Mouse (Mus musculus) layer of hippocampus, postnatal 14 days (tissue): ENCODE measurements around the gene Zfp790. TPM values are rescaled to one million over a fixed set of nuclear protein-coding genes. Genes with fewer than 3 reads are reported as not detected.
"Not testable (repeated sequence)": the region's sequence is repeated elsewhere in the genome, so short reads cannot be mapped to it uniquely, and the experiment has no call there.

Experiments
- DNase-seq, 2 experiments: peaks; one replicate each; pipeline ENCODE4 v3.0.0; 2021 to 2022; ENCODE audit warnings: low spot score in 2 of 2, mixed read lengths in 1 of 2
- microRNA-seq, 2 experiments: library from miRNA; unstranded; fragments of <30 nt; microRNA quantifications; one replicate each; pipeline ENCODE4 v1.2.0; 2021
- total RNA-seq, 2 experiments: library from RNA; stranded (reverse); gene quantifications; 2 replicates each; pipeline ENCODE4 v1.2.3; 2021

Gene Zfp790
- total RNA-seq, 2 experiments from 2014 or later: 16.3 to 19.4 TPM

DNA sequence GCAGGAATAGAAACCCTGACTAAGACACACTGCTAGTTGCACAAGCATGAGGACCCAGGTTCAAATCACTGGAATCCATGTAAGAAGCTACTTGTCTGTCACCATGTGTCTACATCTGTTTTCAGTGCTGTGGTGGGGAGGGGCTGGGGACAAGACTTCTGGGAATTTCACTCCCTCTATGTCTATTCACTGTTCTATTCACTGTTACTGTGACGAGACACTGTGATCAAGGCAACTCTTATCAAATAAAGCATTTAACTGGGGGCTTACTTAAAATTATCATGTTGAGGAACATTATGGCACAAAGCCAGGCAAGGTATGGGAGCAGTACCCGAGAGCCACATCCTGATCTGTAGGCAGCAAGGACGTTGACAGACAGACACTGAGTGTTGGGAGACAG lies 23.3 kb downstream of the Zfp790 start:
- no peak for DNase-seq

DNA sequence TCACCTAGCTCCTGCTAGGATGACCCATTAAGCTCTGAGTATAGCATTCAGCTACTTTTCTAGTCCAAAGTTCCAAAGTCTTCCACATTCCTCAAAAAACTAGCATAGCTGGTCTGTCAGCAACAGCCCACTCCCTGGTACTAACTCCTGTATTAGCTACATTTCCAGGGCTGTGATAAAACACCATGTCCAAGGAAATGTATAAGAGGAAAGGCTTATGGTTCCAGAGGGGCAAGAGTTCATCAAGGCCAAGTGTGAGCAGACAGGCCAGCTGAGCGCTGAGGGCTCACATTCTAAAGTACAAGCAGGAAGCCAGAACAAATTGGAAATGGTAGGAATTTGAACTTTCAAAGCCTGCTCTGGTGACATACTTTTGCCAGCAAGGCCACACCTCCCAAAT lies 26.2 kb downstream of the Zfp790 start:
- DNase-seq: no peak

DNA sequence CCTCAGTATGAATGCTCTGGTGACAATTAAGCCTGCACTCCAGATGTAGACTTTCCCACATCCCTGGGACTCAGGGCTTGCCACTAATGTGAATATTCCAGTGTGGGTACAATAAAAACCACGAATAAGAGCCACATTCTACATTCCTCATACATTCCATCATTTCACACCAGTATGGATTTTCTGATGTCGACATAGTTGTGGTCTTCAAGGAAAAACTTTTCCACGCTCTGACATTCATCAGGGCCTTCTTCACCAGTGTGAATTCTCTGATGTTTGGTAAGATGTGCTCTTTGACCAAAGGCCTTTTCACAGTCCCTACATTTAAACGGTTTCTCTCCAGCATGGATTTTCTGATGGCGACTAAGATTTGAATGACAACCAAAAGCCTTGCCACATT lies 28.7 kb downstream of the Zfp790 start:
- DNase-seq: no peak

DNA sequence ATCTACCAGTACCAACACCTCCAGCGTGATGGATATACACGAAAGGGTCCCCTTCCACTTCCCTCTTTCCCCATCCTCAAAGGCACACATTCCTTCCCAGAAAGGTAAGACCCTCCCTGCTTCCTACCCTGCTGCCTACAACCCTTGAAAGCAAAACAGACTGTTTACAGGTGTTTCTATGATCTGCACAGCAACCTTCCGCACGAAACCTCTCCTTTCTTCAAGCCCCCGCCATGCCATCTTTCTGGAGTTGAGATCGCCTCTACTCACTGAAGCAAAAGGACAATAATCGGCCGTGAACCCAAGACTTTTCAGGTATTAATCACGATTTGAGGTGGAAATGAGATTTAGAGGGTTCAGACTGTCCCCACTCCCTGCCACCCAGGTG lies 36.9 kb downstream of the Zfp790 start:
- no peak for DNase-seq

DNA sequence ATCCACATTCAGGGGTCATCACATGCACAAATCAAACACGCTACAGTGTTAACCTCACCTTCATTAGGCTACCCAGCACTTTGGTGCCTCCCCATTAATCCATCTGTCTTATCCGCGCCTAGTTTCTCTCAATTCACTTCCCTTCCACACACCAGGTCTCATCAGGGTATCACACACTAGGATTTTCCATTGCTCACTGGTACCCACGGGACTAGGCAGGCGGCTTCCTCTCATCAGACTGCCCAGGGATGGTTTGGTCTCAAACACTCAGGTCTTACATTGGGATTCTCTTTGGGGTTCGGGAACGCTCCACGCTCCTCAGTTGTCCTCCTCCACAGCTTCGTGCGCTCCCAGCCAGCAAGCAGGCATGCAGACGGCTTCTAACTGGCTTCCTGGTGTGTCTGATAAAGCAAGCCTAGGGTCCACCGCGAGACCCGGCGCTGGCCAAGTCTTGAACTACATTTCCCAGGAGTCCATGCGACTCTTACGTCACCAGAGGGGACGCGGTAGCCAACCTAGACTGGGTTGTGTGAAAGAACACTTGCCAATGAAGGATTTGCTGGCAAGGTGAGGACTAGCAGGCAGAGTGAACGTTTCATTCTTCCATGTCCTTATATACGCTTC lies 37.4 kb downstream of the Zfp790 start, which contains the start of gene Zfp940:
Gene Zfp940, minus strand, starts transcription at position 451 of the 624 bp plus-strand sequence.
- peak; percentile 86 to 92 for DNase-seq

DNA sequence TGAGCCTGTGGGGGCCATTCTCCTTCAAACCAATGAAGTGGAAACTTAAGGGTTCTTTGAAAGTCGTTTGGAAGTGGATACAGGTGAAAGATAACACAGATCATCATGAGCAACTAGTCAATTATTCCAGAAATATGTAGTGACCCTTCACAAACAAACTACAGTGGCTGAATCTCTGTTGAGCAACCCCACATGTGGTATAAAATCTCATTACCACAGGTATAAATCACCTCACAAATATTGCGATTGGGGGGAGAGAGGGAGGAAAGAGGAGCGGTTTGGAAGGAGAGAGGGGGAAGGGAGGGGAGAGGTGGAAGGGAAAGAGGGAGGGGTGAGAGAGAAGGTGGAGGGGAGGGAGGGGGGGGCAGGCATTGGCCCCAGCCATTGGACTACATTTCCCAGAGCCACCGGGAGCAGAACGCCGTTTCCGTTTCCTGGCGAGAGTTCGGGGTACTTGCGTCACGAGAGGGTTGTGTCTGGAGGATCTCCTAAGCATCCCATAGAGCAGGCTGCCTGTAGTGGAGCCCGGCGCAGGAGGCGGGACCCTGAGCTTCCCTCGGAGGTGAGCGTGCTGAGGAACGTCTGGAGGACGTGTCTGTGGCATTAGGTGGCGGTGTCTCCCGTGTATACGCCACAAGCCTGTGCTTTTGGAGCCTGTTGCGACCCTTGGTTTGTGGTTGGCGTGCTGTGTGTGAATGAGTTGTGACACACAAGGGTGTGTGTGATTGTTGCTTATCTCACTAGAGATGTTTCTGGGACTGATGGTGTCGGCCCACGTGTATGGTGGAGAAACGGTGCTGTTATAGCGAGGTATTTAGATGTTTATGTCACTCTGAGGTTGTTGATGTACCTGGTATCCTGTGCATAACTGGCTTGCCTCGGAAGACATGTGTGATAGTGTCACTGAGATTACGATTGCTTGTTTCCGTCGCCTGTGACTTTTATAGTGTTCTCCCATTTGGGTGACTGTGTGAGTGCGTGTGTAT lies 43.9 kb downstream of the Zfp790 start, which contains the start of gene Zfp420:
Gene Zfp420, plus strand, starts transcription at position 448 of the 986 bp plus-strand sequence.
- peak; percentile 86 to 95 for DNase-seq

DNA sequence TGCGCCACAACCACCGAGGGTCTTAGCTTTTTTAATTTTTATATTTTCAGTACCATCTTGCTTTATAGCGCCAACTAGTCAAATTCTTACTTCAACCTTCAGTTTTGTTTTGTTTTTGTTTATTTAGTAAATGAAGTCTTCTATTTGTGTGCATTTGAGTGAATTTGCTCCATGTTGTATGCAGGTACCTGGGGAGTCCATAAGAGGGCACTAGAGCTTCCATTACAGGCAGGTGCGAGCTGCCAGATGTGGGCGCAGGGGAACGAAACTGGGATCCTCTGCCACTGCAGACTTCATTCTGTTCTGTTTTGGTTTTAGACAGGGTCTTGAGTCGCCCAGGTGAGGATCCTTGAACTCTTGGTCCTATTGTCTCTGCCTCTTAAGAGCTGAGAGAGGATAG lies 45.7 kb downstream of the Zfp790 start:
- no peak for DNase-seq

DNA sequence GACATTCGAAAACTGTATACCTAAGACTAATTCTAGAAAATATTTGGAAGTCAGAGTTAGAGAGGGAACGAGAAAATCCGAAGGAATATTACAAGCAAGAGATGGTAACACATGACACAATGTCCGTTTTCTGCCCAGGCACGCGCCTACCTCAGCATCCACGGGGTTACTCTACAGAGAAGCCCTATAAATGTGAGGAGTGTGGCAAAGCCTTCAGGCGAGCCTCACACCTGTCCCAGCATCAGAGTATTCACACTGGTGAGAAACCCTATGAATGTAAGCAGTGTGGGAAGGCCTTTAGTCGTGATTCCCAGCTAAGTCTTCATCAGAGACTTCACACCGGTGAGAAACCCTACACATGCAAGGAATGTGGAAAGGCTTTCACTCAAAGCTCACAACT lies 58.3 kb downstream of the Zfp790 start:
- no peak for DNase-seq

DNA sequence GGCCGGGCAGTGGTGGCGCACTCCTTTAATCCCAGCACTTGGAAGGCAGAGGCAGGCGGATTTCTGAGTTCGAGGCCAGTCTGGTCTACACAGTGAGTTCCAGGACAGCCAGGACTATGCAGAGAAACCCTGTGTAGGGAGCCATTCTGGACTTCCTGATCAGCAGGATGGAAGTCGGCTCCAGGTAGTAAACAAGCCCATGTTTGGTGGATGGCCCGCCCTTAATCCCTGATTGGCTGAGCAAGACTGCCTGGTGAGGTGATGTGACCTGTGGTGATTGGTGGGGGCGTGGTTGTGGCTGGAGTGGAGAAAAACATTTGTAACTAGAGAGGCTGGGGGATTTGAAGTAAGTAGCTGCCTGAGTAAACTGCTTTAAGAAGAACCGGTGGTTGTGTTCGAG lies 61.6 kb downstream of the Zfp790 start:
- not testable (repeated sequence) for DNase-seq

DNA sequence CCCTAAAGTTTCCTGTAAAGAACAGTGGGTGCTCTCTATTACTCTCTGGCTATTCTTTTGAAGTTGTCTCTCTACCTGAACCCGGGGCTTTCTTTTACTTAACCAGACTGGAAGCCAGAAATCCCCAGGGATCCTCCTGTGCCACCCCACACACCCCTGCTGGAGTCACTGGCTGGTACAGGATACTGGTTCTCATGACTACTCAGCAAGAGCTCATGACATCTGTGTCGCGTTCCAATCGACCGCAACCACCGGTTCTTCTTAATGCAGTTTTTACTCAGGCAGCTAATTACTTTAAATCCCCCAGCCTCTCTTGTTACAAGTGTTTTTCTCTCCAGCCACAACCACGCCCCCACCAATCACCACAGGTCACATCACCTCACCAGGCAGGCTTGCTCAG lies 64.1 kb downstream of the Zfp790 start:
- DNase-seq: no peak

Small RNAs within 50 kb of the gene (microRNA-seq; reads per million reads assigned to microRNA genes)
- 2.3 to 3.2 reads per million in 2 experiments for gene Mir1964

Other genes starting within 250 kb of the Zfp790 start
- under 1 TPM in 1 of 2 experiments, not detected in 1; 0.83 TPM for gene Catsperg2, start 89.1 kb upstream of the Zfp790 start, total RNA-seq
- 10 to 100 TPM; 15.2 to 17.9 TPM for gene Zfp84, start 47.6 kb upstream of the Zfp790 start, total RNA-seq
- gene Zfp30, start 32.1 kb upstream of the Zfp790 start, total RNA-seq: 10 to 100 TPM in 1 of 2 experiments, 1 to 10 TPM in 1; 9.8 to 10.9 TPM
- gene Zfp940, start 37.6 kb downstream of the Zfp790 start, total RNA-seq: 10 to 100 TPM; 16.5 to 18.0 TPM
- gene Zfp420, start 43.9 kb downstream of the Zfp790 start, total RNA-seq: 10 to 100 TPM; 13.5 to 14.8 TPM
- gene Zfp27, start 90.5 kb downstream of the Zfp790 start, total RNA-seq: 10 to 100 TPM; 19.9 to 20.1 TPM
- 1 to 10 TPM; 8.2 to 9.4 TPM for gene Zfp383, start 92.1 kb downstream of the Zfp790 start, total RNA-seq
- 10 to 100 TPM; 17.3 to 17.8 TPM for gene Zfp74, start 138.0 kb downstream of the Zfp790 start, total RNA-seq
- gene Zfp568, start 167.8 kb downstream of the Zfp790 start, total RNA-seq: 1 to 10 TPM; 5.1 to 5.3 TPM
- gene Zfp14, start 235.3 kb downstream of the Zfp790 start, total RNA-seq: 1 to 10 TPM; 7.4 to 8.9 TPM